Mouse (Mus musculus): ENCODE results near the gene Gins1.

DNA sequence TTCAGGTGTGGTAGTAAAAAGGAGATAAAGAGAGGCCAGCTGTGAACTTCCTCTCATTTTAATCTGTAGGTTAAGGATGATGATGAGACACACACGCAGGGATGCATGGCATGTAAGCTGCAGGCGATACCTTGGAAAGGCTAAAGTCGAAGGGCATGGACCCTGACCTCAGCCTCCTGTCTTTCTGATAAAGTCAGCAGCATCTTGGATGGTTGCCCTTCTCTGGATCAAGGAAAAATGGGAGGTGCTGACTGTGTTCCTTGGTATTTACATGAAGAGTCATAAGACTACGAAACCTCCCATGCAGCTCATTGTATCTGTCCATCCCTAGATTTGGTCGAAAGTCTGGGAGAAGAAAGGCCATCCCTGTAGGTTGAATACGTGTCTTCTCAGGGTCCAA is 4.9 kb upstream of the Gins1 start:
- no peak for TF ChIP-seq POLR2A (IDR thresholded peaks at IDR 0.05; ENCODE audit: borderline replicate concordance, extremely low read depth, insufficient read depth, insufficient read length, poor library complexity, severe bottlenecking)
- no peak for TF ChIP-seq CTCF (IDR thresholded peaks at IDR 0.05; ENCODE audit: borderline replicate concordance, extremely low read depth, insufficient read depth, insufficient read length)
